Mouse (Mus musculus) adrenal gland, adult (tissue): ENCODE data around the gene Fam217a.
"Not testable (repeated sequence)": the region's sequence is repeated elsewhere in the genome, so short reads cannot be mapped to it uniquely, and the experiment has no call there.

Experiments
- DNase-seq, 2 experiments: peaks; one replicate each; pipeline ENCODE4 v3.0.0; 2022 to 2023; ENCODE audit warnings: low spot score in 1 of 2; ENCODE audit not compliant: inconsistent age in 2 of 2

The Fam217a gene

GRCm38 (mm10) chr13:34924210-34924609 lies at the start of gene Fam217a, which contains the start of gene 4933417A18Rik:
Gene Fam217a (minus strand): TSS chr13:34924310.
Gene 4933417A18Rik (plus strand): TSS chr13:34924409.
- no peak for DNase-seq

DNA sequence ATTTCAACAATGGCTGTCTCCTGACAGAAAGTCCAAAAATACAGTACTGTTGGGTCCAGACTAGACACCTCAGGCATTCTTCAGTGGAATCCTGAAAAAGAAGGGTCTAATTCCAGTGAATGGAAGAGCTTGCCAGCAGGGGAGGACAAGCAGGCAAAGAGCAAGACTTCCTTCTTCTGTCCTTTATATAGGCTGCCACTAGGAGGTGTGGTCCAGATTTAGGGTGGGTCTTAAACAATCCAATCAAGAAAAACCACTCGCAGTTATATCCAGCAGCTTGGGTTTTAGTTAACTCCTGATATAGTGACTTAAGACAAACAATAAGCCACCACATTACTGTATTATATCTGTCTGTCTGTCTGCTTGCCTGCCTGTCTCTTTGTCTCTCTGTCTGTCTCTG lies 49.7 kb upstream of the Fam217a start:
- DNase-seq = no peak

DNA sequence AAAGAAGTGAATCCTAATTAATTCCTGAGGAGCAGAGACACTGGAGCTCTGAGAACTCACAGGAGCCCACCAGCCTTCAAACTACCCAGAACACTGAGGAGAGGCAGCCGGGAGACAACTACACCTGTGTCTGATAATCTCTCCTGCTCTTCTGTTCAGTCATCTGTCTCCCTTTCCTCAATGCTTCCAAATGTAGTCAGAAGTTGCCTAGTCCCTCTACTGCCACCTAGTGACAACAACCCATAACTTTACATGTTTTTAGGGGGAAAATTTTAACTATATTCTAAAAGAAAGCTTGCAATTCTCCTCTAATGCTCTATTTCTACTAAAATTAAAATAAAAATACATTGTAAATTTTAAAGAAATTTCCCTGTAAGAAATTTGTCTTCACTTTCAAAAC lies 49.0 kb upstream of the Fam217a start:
- DNase-seq = peak in 1 of 2 experiments; percentile 70

- DNase-seq = not testable (repeated sequence)
Measured at GRCm38 (mm10) chr13:34972456-34972855, 48.3 kb upstream of the Fam217a start.

GRCm38 (mm10) chr13:34965647-34966046 lies 41.5 kb upstream of the Fam217a start:
- not testable (repeated sequence) for DNase-seq

DNA sequence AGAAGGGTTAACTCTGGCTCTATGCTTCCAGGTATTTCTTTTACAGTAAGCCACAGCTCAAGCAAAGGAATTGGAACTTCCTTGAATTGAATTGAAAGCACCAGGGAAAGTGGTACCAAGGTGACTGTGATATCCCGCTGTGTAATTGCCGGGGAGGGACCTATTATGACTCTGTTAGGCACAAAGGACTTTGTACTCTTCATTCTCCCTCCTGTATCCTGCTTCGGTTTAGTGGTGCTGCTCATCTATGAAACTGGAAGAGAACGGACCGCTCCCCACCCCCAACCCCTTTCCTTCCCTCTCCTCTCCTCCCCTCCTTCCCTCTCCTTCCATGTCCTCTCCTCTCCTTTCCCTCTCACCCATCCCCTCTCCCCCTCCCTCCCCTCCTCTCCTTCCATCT lies 40.8 kb upstream of the Fam217a start:
- no peak for DNase-seq

GRCm38 (mm10) chr13:34964419-34964818 lies 40.3 kb upstream of the Fam217a start:
- peak in 1 of 2 experiments; percentile 50 for DNase-seq

DNA sequence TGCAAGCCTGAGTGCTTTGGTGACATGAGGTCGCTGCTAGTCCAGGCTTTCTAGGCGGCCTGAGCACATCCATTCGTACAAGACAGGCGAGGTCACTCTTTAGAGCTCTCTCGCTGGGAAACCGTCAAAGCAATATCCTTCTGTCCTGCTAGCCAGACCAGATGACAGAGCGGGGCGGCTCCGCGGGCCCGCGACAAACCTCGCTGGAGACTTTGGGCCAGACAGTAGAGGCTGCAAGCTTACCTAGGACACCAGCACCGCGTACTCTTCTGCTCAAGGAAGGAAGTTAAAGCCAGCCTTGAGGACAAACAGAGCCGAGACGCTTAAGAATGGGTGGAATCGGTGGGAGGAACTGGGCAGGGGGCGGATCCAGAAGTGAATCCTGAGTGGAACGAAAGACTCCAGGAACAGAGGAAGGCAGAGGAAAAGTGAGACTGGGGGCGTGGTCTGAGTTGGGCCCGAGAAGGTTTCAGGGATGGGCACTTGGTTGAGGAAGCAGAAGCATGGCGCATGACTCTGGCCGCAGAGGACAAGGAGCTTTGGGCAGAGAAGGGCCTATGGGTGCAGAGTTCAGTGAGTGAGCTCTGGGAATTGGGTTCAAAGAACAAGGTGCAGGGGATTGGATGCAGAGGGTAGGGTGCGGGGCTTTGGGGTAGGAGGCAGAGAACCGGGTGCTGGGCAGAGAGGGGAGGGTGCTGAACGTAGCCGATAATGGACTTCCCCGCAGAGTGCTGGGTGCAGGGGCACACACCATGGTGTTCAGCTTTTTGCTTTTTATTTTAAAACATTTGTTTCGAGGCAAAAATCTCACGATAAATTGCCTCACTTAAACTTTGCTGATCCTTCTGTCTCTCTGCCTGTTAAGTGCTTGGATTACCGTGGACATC lies 39.6 kb upstream of the Fam217a start, which contains the start of gene Eci3:
Gene Eci3, minus strand, starts transcription at position 300 of the 887 bp plus-strand sequence.
- DNase-seq = peak; percentile 47 to 73

- DNase-seq = no peak
Measured at GRCm38 (mm10) chr13:34960996-34961770, 37.1 kb upstream of the Fam217a start.

- DNase-seq = not testable (repeated sequence)
Measured at GRCm38 (mm10) chr13:34958158-34958557, 34.0 kb upstream of the Fam217a start.

- DNase-seq = no peak
Measured at GRCm38 (mm10) chr13:34956901-34957300, 32.8 kb upstream of the Fam217a start.

- DNase-seq = not testable (repeated sequence)
Measured at GRCm38 (mm10) chr13:34951437-34951836, 27.3 kb upstream of the Fam217a start.

GRCm38 (mm10) chr13:34942370-34942769 lies 18.3 kb upstream of the Fam217a start:
- no peak for DNase-seq

DNA sequence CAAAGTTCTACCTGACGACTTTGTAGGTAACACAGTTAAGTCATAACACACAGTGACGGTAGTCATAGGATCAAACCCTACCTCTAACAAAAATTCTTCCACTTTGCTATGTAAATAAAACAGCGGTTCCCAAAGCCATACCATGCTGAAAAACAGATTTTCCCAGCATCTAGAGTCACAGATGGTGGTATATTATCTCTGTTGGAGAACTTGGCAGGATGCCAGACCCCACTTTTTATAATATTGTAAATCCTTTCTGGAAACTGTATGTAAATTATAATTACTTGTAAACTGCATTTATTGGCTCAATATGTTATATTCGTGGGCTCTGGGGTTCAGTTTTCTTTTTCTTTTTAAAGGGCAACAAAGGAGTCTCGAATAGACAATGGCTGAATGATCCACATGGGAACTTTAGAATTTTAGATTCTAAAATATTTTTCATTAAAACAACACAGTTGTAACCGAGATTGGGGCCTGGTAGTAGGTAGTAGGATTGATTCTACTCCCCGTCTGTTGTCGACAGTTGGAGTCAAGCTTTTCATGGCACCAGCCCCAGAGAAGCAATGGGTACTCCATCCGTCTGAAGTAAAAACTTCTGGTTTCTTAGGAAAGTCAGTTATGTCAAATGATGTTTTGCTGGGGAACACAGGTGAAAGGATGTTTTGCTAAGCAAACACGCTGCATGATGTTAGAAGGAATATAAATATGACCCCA lies 11.0 kb upstream of the Fam217a start:
- DNase-seq = no peak

DNA sequence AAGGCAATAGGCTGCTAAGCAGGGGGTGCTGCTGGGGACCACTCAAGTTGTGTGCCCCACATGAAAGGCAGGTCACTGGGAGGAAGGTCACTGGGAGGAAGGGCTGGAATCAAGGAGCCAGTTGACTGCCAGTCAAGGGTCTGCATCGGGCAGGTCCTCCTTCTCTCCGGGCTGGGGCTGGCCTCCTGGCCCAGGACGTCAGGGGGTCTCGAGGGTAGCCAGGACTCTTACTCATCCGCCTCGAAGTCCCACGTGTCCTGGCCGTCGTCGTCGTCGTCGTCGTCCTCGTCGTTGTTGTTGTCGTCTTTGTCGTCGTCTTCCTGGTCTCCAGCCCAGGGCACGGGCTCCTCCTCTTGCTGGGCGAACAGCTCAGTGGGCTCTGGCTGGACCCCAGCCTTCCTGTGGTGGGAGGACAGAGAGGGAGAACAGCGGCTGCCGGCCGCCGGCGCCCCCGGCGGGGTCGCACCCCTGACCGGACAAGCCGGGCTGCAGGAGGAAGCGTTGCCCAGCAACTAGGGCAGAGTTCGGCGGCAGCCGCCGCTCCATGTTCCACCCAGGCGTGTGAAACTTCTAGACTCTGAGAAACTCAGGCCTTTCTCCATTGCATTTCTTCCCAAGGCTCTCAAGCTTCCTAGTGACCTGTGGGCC lies 7.5 kb downstream of the Fam217a start:
- peak; percentile 10 to 44 for DNase-seq

DNA sequence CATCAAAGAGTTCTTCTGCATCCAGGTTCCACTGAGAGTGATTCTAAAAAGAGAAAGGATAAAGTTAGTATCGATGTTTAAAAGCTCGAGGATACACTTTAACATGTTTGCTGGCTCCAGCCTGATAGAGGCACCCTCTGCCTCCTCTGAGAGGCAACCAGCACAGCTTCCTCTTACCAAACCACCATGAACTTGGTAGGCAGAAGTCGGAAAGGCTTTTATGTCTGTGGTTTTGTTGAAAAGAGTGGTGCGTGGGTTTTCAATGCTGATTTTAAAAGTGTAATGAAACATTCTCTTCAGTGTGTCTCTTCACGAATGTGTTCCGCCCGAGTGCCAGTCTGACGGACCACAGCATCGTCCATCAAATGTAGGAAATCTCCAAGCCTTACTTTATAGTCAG lies 9.5 kb downstream of the Fam217a start:
- DNase-seq = no peak

- no peak for DNase-seq
Measured at GRCm38 (mm10) chr13:34892871-34893270, 31.2 kb downstream of the Fam217a start.

- no peak for DNase-seq
Measured at GRCm38 (mm10) chr13:34876481-34876880, 47.6 kb downstream of the Fam217a start.

DNA sequence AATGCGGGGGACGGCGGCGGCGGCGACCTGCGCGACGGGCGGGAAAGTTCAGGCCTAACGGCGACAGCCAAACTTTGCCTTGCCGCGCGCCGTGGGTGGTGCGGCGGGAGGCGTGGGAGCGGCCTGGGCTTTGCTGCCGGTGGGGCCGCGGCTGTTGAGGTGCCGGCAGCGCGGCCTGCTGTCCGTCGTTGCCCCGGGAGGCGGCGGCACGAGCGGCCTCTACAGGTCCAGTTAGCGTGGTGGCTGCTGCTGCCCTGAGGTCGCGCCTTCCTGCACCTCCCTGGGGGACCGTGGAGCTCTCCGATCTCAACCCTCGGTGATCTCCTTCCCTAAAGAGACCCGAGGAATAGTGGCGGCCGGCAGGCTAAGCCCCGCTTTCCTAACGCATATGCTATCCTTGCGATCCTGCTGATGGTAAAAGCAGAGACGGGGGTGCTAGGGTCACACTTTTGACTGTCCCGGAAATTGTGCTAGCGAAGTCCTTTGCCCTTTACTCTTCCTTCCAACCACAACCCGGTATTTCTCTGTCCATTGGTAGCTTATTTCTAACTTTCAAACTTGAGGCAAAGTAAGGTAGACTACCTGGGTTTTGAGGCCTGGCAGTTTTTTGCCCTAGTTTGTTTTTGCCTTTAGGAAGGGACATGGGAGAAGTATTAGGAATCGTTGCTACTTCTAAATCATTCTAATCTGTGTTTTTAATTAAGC lies 48.2 kb downstream of the Fam217a start:
- DNase-seq = peak; percentile 77 to 90

- DNase-seq = peak; percentile 94 to 99
Measured at GRCm38 (mm10) chr13:34875166-34875710, 48.9 kb downstream of the Fam217a start, which contains the start of gene Prpf4b. Gene Prpf4b (plus strand): TSS chr13:34875302.
